Mouse (Mus musculus) midbrain, embryonic 13.5 days (tissue): ENCODE measurements around the gene Camta1. TPM values are rescaled to one million over a fixed set of nuclear protein-coding genes. Genes with fewer than 3 reads are reported as not detected.
A peak's percentile ranks its signal among the peaks of the same experiment; 100 is the strongest.

Experiments
- ATAC-seq: fragments of 200-750 bp; cut with Nextera tagmentation; 2 replicates; pipeline ENCODE4 v1.8.0; 2017; ENCODE audit warnings: mild to moderate bottlenecking, moderate TSS enrichment, moderate library complexity
- H3K27ac ChIP-seq: fragments of 300-500 bp; sonication (generic); 2 replicates; pipeline ENCODE4 v1.5.1; 2015; ENCODE audit warnings: inconsistent platforms, mild to moderate bottlenecking, moderate library complexity
- H3K27me3 ChIP-seq: fragments of 300-500 bp; sonication (generic); 2 replicates; pipeline ENCODE4 v1.6.1; 2015; ENCODE audit warnings: mild to moderate bottlenecking, inconsistent platforms
- H3K36me3 ChIP-seq: fragments of 300-500 bp; sonication (generic); 2 replicates; pipeline ENCODE4 v1.6.1; 2015; ENCODE audit warnings: mild to moderate bottlenecking, inconsistent platforms
- H3K4me1 ChIP-seq: fragments of 300-500 bp; sonication (generic); replicated peaks from 2 replicates; pipeline ENCODE4 v1.6.1; 2015; ENCODE audit warnings: inconsistent platforms
- H3K4me2 ChIP-seq: fragments of 300-500 bp; sonication (generic); replicated peaks from 2 replicates; pipeline ENCODE4 v1.6.1; 2015; ENCODE audit warnings: moderate library complexity, mild to moderate bottlenecking, inconsistent platforms
- H3K4me3 ChIP-seq: fragments of 300-500 bp; sonication (generic); replicated peaks from 2 replicates; pipeline ENCODE4 v1.5.1; 2015; ENCODE audit warnings: mild to moderate bottlenecking, inconsistent platforms
- H3K9ac ChIP-seq: fragments of 300-500 bp; sonication (generic); replicated peaks from 2 replicates; pipeline ENCODE4 v1.6.1; 2015; ENCODE audit warnings: mild to moderate bottlenecking, inconsistent platforms
- H3K9me3 ChIP-seq: fragments of 300-500 bp; sonication (generic); 2 replicates; pipeline ENCODE4 v1.6.1; 2016; ENCODE audit warnings: mild to moderate bottlenecking, inconsistent platforms
- WGBS: fragments of 180-500 bp; shearing (Covaris S2); methylation state at CpG from one replicate; pipeline ENCODE4 v1.1.7; 2015; 5-methylcytosine and 5-hydroxymethylcytosine counted together
- polyA plus RNA-seq: library from polyadenylated mRNA; unstranded; fragments of >200 nt; fragmentation: Nextera tagmentation; extraction: Ambion mirVana; gene quantifications from 2 replicates; pipeline ENCODE4 v1.2.1, GENCODE M21; 2015

The Camta1 gene
- polyA plus RNA-seq, 1 experiment from 2014 or later, result 163 TPM

GRCm38 (mm10) chr4:151449981-151450380 is 411.7 kb downstream of the Camta1 start:
- Histone ChIP-seq H3K27ac (peak overlapping the region; percentile 46), H3K4me1 (peaks cover 41% of the 10 kb centered on the region), H3K36me3 (no peaks in the 10 kb centered on the region), H3K9me3 (no peaks in the 10 kb centered on the region), H3K9ac (no peak overlapping the region), H3K27me3 (peaks cover 7% of the 10 kb centered on the region; the same call in 1 of the 2 replicates), H3K4me2 (no peak overlapping the region), H3K4me3 (no peak overlapping the region)
- ATAC-seq, result peak; percentile 73
- WGBS, result 7% methylated on average over 8 of the region's 8 CpGs

GRCm38 (mm10) chr4:151448341-151448740 is 413.3 kb downstream of the Camta1 start:
- Histone ChIP-seq H3K9me3 (no peaks in the 10 kb centered on the region), H3K4me2 (no peak overlapping the region), H3K36me3 (no peaks in the 10 kb centered on the region), H3K4me1 (peaks cover 37% of the 10 kb centered on the region), H3K4me3 (no peak overlapping the region), H3K27ac (no peak overlapping the region), H3K9ac (no peak overlapping the region), H3K27me3 (peaks cover 7% of the 10 kb centered on the region; the same call in 1 of the 2 replicates)
- ATAC-seq, result no peak
- 100% methylated on average over 2 of the region's 2 CpGs for WGBS

- Histone ChIP-seq H3K4me3 (no peak overlapping the region), H3K27me3 (no peaks in the 10 kb centered on the region), H3K4me1 (peaks cover 11% of the 10 kb centered on the region), H3K9ac (no peak overlapping the region), H3K36me3 (no peaks in the 10 kb centered on the region), H3K27ac (no peak overlapping the region), H3K9me3 (peaks cover 4% of the 10 kb centered on the region; the same call in 1 of the 2 replicates), H3K4me2 (no peak overlapping the region)
- no peak for ATAC-seq
- 86% methylated on average over 4 of the region's 4 CpGs for WGBS
These were observed 417.0 kb downstream of the Camta1 start for GRCm38 (mm10) chr4:151444665-151445064.

GRCm38 (mm10) chr4:151438561-151438960 is 423.1 kb downstream of the Camta1 start:
- Histone ChIP-seq H3K9ac (no peak overlapping the region), H3K9me3 (peaks cover 4% of the 10 kb centered on the region; the same call in 1 of the 2 replicates), H3K4me1 (peaks cover 14% of the 10 kb centered on the region), H3K27me3 (no peaks in the 10 kb centered on the region), H3K27ac (no peak overlapping the region), H3K4me2 (no peak overlapping the region), H3K36me3 (no peaks in the 10 kb centered on the region), H3K4me3 (no peak overlapping the region)
- ATAC-seq, result no peak
- 44% methylated on average over 7 of the region's 7 CpGs for WGBS

- Histone ChIP-seq H3K4me3 (no peak overlapping the region), H3K4me1 (peaks cover 14% of the 10 kb centered on the region), H3K27ac (no peak overlapping the region), H3K9ac (no peak overlapping the region), H3K4me2 (no peak overlapping the region), H3K9me3 (peaks cover 4% of the 10 kb centered on the region; the same call in 1 of the 2 replicates), H3K36me3 (no peaks in the 10 kb centered on the region), H3K27me3 (no peaks in the 10 kb centered on the region)
- 74% methylated on average over 11 of the region's 11 CpGs for WGBS
- no peak for ATAC-seq
These were observed 423.8 kb downstream of the Camta1 start for GRCm38 (mm10) chr4:151437859-151438258.

- no peaks in the 10 kb centered on the region for H3K27me3 ChIP-seq
- no peak overlapping the region for H3K4me3 ChIP-seq
- no peak overlapping the region for H3K9ac ChIP-seq
- H3K9me3 ChIP-seq, result peaks cover 12% of the 10 kb centered on the region
- H3K36me3 ChIP-seq, result no peaks in the 10 kb centered on the region
- H3K4me1 ChIP-seq, result 0 out of 2 replicates have a peak, but pooled peaks cover 2% of the 10 kb centered on the region
- H3K27ac ChIP-seq, result no peak overlapping the region
- no peak overlapping the region for H3K4me2 ChIP-seq
- no peak for ATAC-seq
- WGBS, result 84% methylated on average over 3 of the region's 3 CpGs
These were observed 436.5 kb downstream of the Camta1 start for GRCm38 (mm10) chr4:151425133-151425532.

- Histone ChIP-seq H3K36me3 (no peaks in the 10 kb centered on the region), H3K27ac (0 out of 2 replicates have a peak overlapping the region, but pooled peaks have one; percentile 17), H3K9ac (no peak overlapping the region), H3K9me3 (peaks cover 9% of the 10 kb centered on the region; the same call in 1 of the 2 replicates), H3K27me3 (no peaks in the 10 kb centered on the region), H3K4me3 (no peak overlapping the region), H3K4me1 (0 out of 2 replicates have a peak, but pooled peaks cover 2% of the 10 kb centered on the region), H3K4me2 (no peak overlapping the region)
- 87% methylated on average over 4 of the region's 4 CpGs for WGBS
- no peak for ATAC-seq
These were observed 438.8 kb downstream of the Camta1 start for GRCm38 (mm10) chr4:151422922-151423321.

GRCm38 (mm10) chr4:151422361-151422760 is 439.3 kb downstream of the Camta1 start:
- 74% methylated on average over 8 of the region's 8 CpGs for WGBS
- Histone ChIP-seq H3K4me1 (0 out of 2 replicates have a peak, but pooled peaks cover 5% of the 10 kb centered on the region), H3K4me2 (no peak overlapping the region), H3K36me3 (no peaks in the 10 kb centered on the region), H3K4me3 (no peak overlapping the region), H3K9ac (no peak overlapping the region), H3K27ac (no peak overlapping the region), H3K27me3 (no peaks in the 10 kb centered on the region), H3K9me3 (peaks cover 9% of the 10 kb centered on the region; the same call in 1 of the 2 replicates)
- ATAC-seq, result no peak

- H3K27me3 ChIP-seq, result no peaks in the 10 kb centered on the region
- no peak overlapping the region for H3K4me3 ChIP-seq
- H3K27ac ChIP-seq, result peak overlapping the region; percentile 37; the same call in 1 of the 2 replicates
- no peak overlapping the region for H3K9ac ChIP-seq
- H3K4me1 ChIP-seq, result 0 out of 2 replicates have a peak, but pooled peaks cover 5% of the 10 kb centered on the region
- ATAC-seq, result no peak
- H3K9me3 ChIP-seq, result no peaks in the 10 kb centered on the region
- no peaks in the 10 kb centered on the region for H3K36me3 ChIP-seq
- 70% methylated on average over 14 of the region's 14 CpGs for WGBS
- no peak overlapping the region for H3K4me2 ChIP-seq
These were observed 443.3 kb downstream of the Camta1 start for GRCm38 (mm10) chr4:151418344-151418875.

GRCm38 (mm10) chr4:151415812-151416211 is 445.9 kb downstream of the Camta1 start:
- H3K4me1 ChIP-seq, result peaks cover 23% of the 10 kb centered on the region
- WGBS, result 87% methylated on average over 4 of the region's 4 CpGs
- no peak overlapping the region for H3K9ac ChIP-seq
- no peaks in the 10 kb centered on the region for H3K27me3 ChIP-seq
- H3K9me3 ChIP-seq, result no peaks in the 10 kb centered on the region
- H3K4me3 ChIP-seq, result no peak overlapping the region
- no peaks in the 10 kb centered on the region for H3K36me3 ChIP-seq
- no peak for ATAC-seq
- H3K4me2 ChIP-seq, result no peak overlapping the region
- H3K27ac ChIP-seq, result no peak overlapping the region

GRCm38 (mm10) chr4:151415376-151415775 is 446.3 kb downstream of the Camta1 start:
- no peak overlapping the region for H3K4me3 ChIP-seq
- no peak overlapping the region for H3K9ac ChIP-seq
- H3K36me3 ChIP-seq, result no peaks in the 10 kb centered on the region
- H3K27ac ChIP-seq, result no peak overlapping the region
- H3K27me3 ChIP-seq, result no peaks in the 10 kb centered on the region
- H3K9me3 ChIP-seq, result no peaks in the 10 kb centered on the region
- peaks cover 23% of the 10 kb centered on the region for H3K4me1 ChIP-seq
- 93% methylated on average over 16 of the region's 16 CpGs for WGBS
- no peak for ATAC-seq
- H3K4me2 ChIP-seq, result no peak overlapping the region

- Histone ChIP-seq H3K27me3 (no peaks in the 10 kb centered on the region), H3K4me1 (peaks cover 23% of the 10 kb centered on the region), H3K4me3 (no peak overlapping the region), H3K9me3 (no peaks in the 10 kb centered on the region), H3K9ac (no peak overlapping the region), H3K4me2 (no peak overlapping the region), H3K36me3 (no peaks in the 10 kb centered on the region), H3K27ac (no peak overlapping the region)
- WGBS, result 94% methylated on average over 7 of the region's 7 CpGs
- no peak for ATAC-seq
These were observed 446.7 kb downstream of the Camta1 start for GRCm38 (mm10) chr4:151414952-151415351.
